Mouse (Mus musculus): Measurements from ENCODE around the gene Folr1.

DNA sequence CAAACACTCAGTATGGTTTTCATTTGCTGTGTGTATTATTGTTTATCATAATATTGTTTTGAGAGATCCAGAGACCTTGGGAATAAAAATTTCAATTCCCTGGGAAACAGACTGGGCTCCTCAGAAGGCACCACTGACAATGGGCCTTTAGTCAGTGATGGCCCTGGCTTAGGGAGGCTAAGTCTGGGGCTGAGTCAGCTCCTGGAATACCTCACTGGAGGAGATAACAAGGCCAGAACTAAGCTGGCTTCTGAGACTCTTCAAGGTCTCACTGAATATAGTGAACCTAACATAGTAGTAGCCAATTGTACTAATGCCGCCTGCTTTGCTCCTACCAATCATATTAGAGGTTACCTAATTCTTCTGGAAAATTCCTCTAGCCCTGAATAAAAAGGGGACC lies 5.4 kb upstream of the Folr1 start:
- no peak for TF ChIP-seq CTCF (IDR thresholded peaks at IDR 0.05; ENCODE audit: low read depth)
- no peak for TF ChIP-seq EP300 (optimal IDR thresholded peaks at IDR 0.05)

Data from stomach, postnatal 0 days (tissue).